Mouse (Mus musculus) MEL (cell line): ENCODE measurements at regions not wholly inside any gene's neighbourhood (a gene's known extent, or its start where the extent isn't known, plus 50 kb on each side); places are given as distances from the start of the nearest gene placed in this dataset.

Experiments used
- DNase-seq: peaks from one replicate; pipeline ENCODE4 v3.0.0; 2011; ENCODE audit warnings: low read depth, low spot score
- H3K27ac ChIP-seq: 2 replicates; pipeline ENCODE4 v1.5.1; 2012; ENCODE audit warnings: low read depth, mild to moderate bottlenecking, control low read depth, low read length, moderate library complexity; ENCODE audit not compliant: control insufficient read depth
- H3K27me3 ChIP-seq, 2 experiments: fragments of 150-350 bp in 1 of 2; sonication (generic) in 1 of 2; 2 replicates each; pipeline ENCODE4 v1.6.1; 2012; ENCODE audit warnings: low read length in 2 of 2, mild to moderate bottlenecking in 2 of 2, improper control_type of control experiment in 1 of 2, moderate library complexity in 1 of 2; ENCODE audit not compliant: insufficient read depth in 2 of 2, control insufficient read depth in 1 of 2
- H3K36me3 ChIP-seq, 2 experiments: 2 replicates each; pipeline ENCODE4 v1.6.1; 2012 to 2014; ENCODE audit warnings: low read length in 2 of 2, improper control_type of control experiment in 1 of 2, inconsistent platforms in 1 of 2, mild to moderate bottlenecking in 1 of 2; ENCODE audit not compliant: insufficient read depth in 2 of 2, control insufficient read depth in 1 of 2
- H3K4me1 ChIP-seq, 2 experiments: fragments of 150-350 bp in 1 of 2; sonication (generic) in 1 of 2; 2 replicates each; pipeline ENCODE4 v1.6.1; 2012; ENCODE audit warnings: low read length in 2 of 2, improper control_type of control experiment in 1 of 2, mild to moderate bottlenecking in 1 of 2; ENCODE audit not compliant: insufficient read depth in 2 of 2, control insufficient read depth in 1 of 2
- H3K4me3 ChIP-seq, 2 experiments: fragments of 150-350 bp in 1 of 2; sonication (generic) in 1 of 2; 2 replicates each; pipeline ENCODE4 v1.5.1; 2012; ENCODE audit warnings: low read depth in 2 of 2, low read length in 2 of 2, mild to moderate bottlenecking in 2 of 2, moderate library complexity in 2 of 2, control low read depth in 1 of 2, improper control_type of control experiment in 1 of 2; ENCODE audit not compliant: control insufficient read depth in 1 of 2, insufficient read depth in 1 of 2
- H3K79me2 ChIP-seq: 2 replicates; pipeline ENCODE4 v1.6.1; 2012; ENCODE audit warnings: mild to moderate bottlenecking, low read length, moderate library complexity; ENCODE audit not compliant: control insufficient read depth, poor library complexity, insufficient read depth
- H3K9ac ChIP-seq: 2 replicates; pipeline ENCODE4 v1.6.1; 2012; ENCODE audit warnings: low read depth, mild to moderate bottlenecking, control low read depth, low read length, moderate library complexity; ENCODE audit not compliant: control insufficient read depth, poor library complexity, severe bottlenecking
- H3K9me3 ChIP-seq: fragments of 150-350 bp; sonication (generic); replicated peaks from 2 replicates; pipeline ENCODE4 v1.6.1; 2012; ENCODE audit warnings: mild to moderate bottlenecking, low read length, improper control_type of control experiment, moderate library complexity; ENCODE audit not compliant: insufficient read depth
- BHLHE40 ChIP-seq: IDR thresholded peaks from 2 replicates; pipeline ENCODE4 v1.6.1; 2012; ENCODE audit warnings: low read depth, mild to moderate bottlenecking, inconsistent platforms, low read length, improper control_type of control experiment, borderline replicate concordance
- CHD2 ChIP-seq: IDR thresholded peaks from 2 replicates; pipeline ENCODE4 v1.6.1; 2011; ENCODE audit warnings: low read length, improper control_type of control experiment
- E2F4 ChIP-seq: IDR thresholded peaks from 2 replicates; pipeline ENCODE4 v1.6.1; 2011; ENCODE audit warnings: low read depth, low read length, improper control_type of control experiment, borderline replicate concordance
- EP300 ChIP-seq, 2 experiments: IDR thresholded peaks; 2 replicates each; pipeline ENCODE4 v1.6.1; 2011; ENCODE audit warnings: improper control_type of control experiment in 2 of 2, low read length in 2 of 2, low read depth in 1 of 2, mild to moderate bottlenecking in 1 of 2
- GABPA ChIP-seq: IDR thresholded peaks from 2 replicates; pipeline ENCODE4 v1.6.1; 2012; ENCODE audit warnings: low read depth, mild to moderate bottlenecking, inconsistent platforms, low read length, improper control_type of control experiment, moderate library complexity
- KAT2A ChIP-seq: conservative IDR thresholded peaks from 2 replicates; pipeline ENCODE4 v1.6.1; 2012; ENCODE audit warnings: low read depth, low read length, improper control_type of control experiment, inconsistent platforms
- MAFK ChIP-seq: IDR thresholded peaks from 2 replicates; pipeline ENCODE4 v1.6.1; 2011; ENCODE audit warnings: low read depth, mild to moderate bottlenecking, low read length, improper control_type of control experiment, borderline replicate concordance
- MAX ChIP-seq: IDR thresholded peaks from 2 replicates; pipeline ENCODE4 v1.6.1; 2011; ENCODE audit warnings: low read length, improper control_type of control experiment
- MEF2A ChIP-seq: IDR thresholded peaks from 2 replicates; pipeline ENCODE4 v1.6.1; 2014; ENCODE audit warnings: low read depth, mild to moderate bottlenecking, inconsistent platforms, low read length, improper control_type of control experiment; ENCODE audit not compliant: poor library complexity, insufficient replicate concordance, severe bottlenecking; ENCODE audit errors: extremely low read depth
- MXI1 ChIP-seq: IDR thresholded peaks from 2 replicates; pipeline ENCODE4 v1.6.1; 2011; ENCODE audit warnings: mild to moderate bottlenecking, low read depth, low read length, improper control_type of control experiment
- MYB ChIP-seq: IDR thresholded peaks from 2 replicates; pipeline ENCODE4 v1.6.1; 2011; ENCODE audit warnings: mild to moderate bottlenecking, low read depth, low read length, improper control_type of control experiment
- NRF1 ChIP-seq: IDR thresholded peaks from 2 replicates; pipeline ENCODE4 v1.6.1; 2014; ENCODE audit warnings: low read depth, mild to moderate bottlenecking, inconsistent platforms, low read length, improper control_type of control experiment, moderate library complexity; ENCODE audit not compliant: poor library complexity, insufficient read depth, severe bottlenecking
- POLR2A ChIP-seq, 2 experiments: IDR thresholded peaks; 2 replicates each; pipeline ENCODE4 v1.6.1; 2011 to 2012; ENCODE audit warnings: low read length in 2 of 2, mild to moderate bottlenecking in 2 of 2, control low read depth in 1 of 2, improper control_type of control experiment in 1 of 2, low read depth in 1 of 2, moderate library complexity in 1 of 2; ENCODE audit not compliant: control insufficient read depth in 1 of 2, insufficient read depth in 1 of 2, poor library complexity in 1 of 2
- POLR2AphosphoS5 ChIP-seq: IDR thresholded peaks from 2 replicates; pipeline ENCODE4 v1.6.1; 2012; ENCODE audit warnings: low read depth, borderline replicate concordance, mild to moderate bottlenecking, inconsistent platforms, low read length, moderate library complexity, mixed read lengths
- RCOR1 ChIP-seq: IDR thresholded peaks from 2 replicates; pipeline ENCODE4 v1.6.1; 2012; ENCODE audit warnings: low read depth, mild to moderate bottlenecking, inconsistent platforms, low read length, improper control_type of control experiment
- SIN3A ChIP-seq: IDR thresholded peaks from 2 replicates; pipeline ENCODE4 v1.6.1; 2012; ENCODE audit warnings: low read length, improper control_type of control experiment, inconsistent platforms
- SMC3 ChIP-seq: IDR thresholded peaks from 2 replicates; pipeline ENCODE4 v1.6.1; 2011; ENCODE audit warnings: low read depth, low read length, improper control_type of control experiment
- TAL1 ChIP-seq: IDR thresholded peaks from 2 replicates; pipeline ENCODE4 v1.6.1; 2012; ENCODE audit warnings: mild to moderate bottlenecking, inconsistent platforms, low read length, moderate library complexity, mixed read lengths
- TBP ChIP-seq: IDR thresholded peaks from 2 replicates; pipeline ENCODE4 v1.8.0; 2011; ENCODE audit warnings: low read depth, low read length, improper control_type of control experiment
- USF1 ChIP-seq: IDR thresholded peaks from 2 replicates; pipeline ENCODE4 v1.6.1; 2014; ENCODE audit warnings: low read depth, mild to moderate bottlenecking, inconsistent platforms, low read length, improper control_type of control experiment, moderate library complexity
- USF2 ChIP-seq, 2 experiments: IDR thresholded peaks; 2 replicates each; pipeline ENCODE4 v1.6.1; 2011 to 2012; ENCODE audit warnings: improper control_type of control experiment in 2 of 2, low read length in 2 of 2, borderline replicate concordance in 1 of 2, inconsistent platforms in 1 of 2, low read depth in 1 of 2, mild to moderate bottlenecking in 1 of 2; ENCODE audit not compliant: insufficient read depth in 1 of 2

- no peak for DNase-seq
- no peaks in the 10 kb centered on the region for H3K79me2 ChIP-seq
- H3K36me3 ChIP-seq = no peaks in the 10 kb centered on the region
- no peaks in the 10 kb centered on the region for H3K4me1 ChIP-seq
- H3K9ac ChIP-seq = no peak overlapping the region
- TF ChIP-seq KAT2A = no peak
- no peak for TF ChIP-seq MEF2A
- TF ChIP-seq GABPA = no peak
- no peak for TF ChIP-seq POLR2A (IDR thresholded peaks at IDR 0.05; ENCODE audit: control insufficient read depth in 1 of 2, insufficient read depth in 1 of 2, low read depth in 1 of 2, low read length in 2 of 2, poor library complexity in 1 of 2)
- TF ChIP-seq SIN3A = no peak
- TF ChIP-seq TAL1 = no peak
- no peak for TF ChIP-seq MAX
- no peak for TF ChIP-seq MYB
- no peak for TF ChIP-seq EP300 (IDR thresholded peaks at IDR 0.05; ENCODE audit: low read depth in 1 of 2, low read length in 2 of 2)
- TF ChIP-seq TBP = no peak
- TF ChIP-seq USF1 = no peak
- TF ChIP-seq SMC3 = no peak
- TF ChIP-seq POLR2AphosphoS5 = no peak
- TF ChIP-seq RCOR1 = no peak
- TF ChIP-seq CHD2 = no peak
- no peaks in the 10 kb centered on the region for H3K9me3 ChIP-seq
- H3K27me3 ChIP-seq = no peaks in the 10 kb centered on the region
- no peak overlapping the region for H3K4me3 ChIP-seq
- H3K27ac ChIP-seq = no peak overlapping the region
Measured at GRCm38 (mm10) chr17:51554446-51554845, 278.6 kb downstream of the Satb1 start.

GRCm38 (mm10) chr17:51552277-51553015 is 280.6 kb downstream of the Satb1 start:
- no peak for DNase-seq
- H3K4me3 ChIP-seq = no peak overlapping the region
- no peak overlapping the region for H3K9ac ChIP-seq
- no peak for TF ChIP-seq KAT2A
- TF ChIP-seq MAX = no peak
- no peak for TF ChIP-seq BHLHE40
- no peak for TF ChIP-seq CHD2
- no peak for TF ChIP-seq E2F4
- no peak for TF ChIP-seq MXI1
- TF ChIP-seq POLR2A (IDR thresholded peaks at IDR 0.05; ENCODE audit: control insufficient read depth in 1 of 2, insufficient read depth in 1 of 2, low read depth in 1 of 2, low read length in 2 of 2, poor library complexity in 1 of 2) = no peak
- no peak for TF ChIP-seq MYB
- TF ChIP-seq USF2 (IDR thresholded peaks at IDR 0.05; ENCODE audit: borderline replicate concordance in 1 of 2, insufficient read depth in 1 of 2, low read depth in 1 of 2, low read length in 2 of 2) = no peak
- no peak for TF ChIP-seq NRF1
- no peak for TF ChIP-seq TAL1
- TF ChIP-seq MAFK = no peak
- no peak for TF ChIP-seq RCOR1
- H3K36me3 ChIP-seq = no peaks in the 10 kb centered on the region
- no peaks in the 10 kb centered on the region for H3K27me3 ChIP-seq
- H3K27ac ChIP-seq = no peak overlapping the region
- H3K79me2 ChIP-seq = no peaks in the 10 kb centered on the region
- no peaks in the 10 kb centered on the region for H3K4me1 ChIP-seq
- no peaks in the 10 kb centered on the region for H3K9me3 ChIP-seq
